Mouse (Mus musculus) c-Kit-positive CD71-positive TER-119-negative erythroid progenitor cells, embryonic 14.5 days (primary cell): ENCODE results near the gene Sri.
A peak's percentile ranks its signal among the peaks of the same experiment; 100 is the strongest.
"Not testable (repeated sequence)": the region's sequence is repeated elsewhere in the genome, so short reads cannot be mapped to it uniquely, and the experiment has no call there.

Experiments used
- DNase-seq: peaks from one replicate; pipeline ENCODE4 v3.0.0-alpha.2; 2013; ENCODE audit warnings: low read depth

Sri gene

GRCm38 (mm10) chr5:8045855-8046254 lies at the start of gene Sri:
Sri (plus strand) TSS chr5:8046078.
- no peak for DNase-seq

- no peak for DNase-seq
Observed at GRCm38 (mm10) chr5:7996401-7997044, 49.4 kb upstream of the Sri start.

- no peak for DNase-seq
Observed at GRCm38 (mm10) chr5:7997086-7997485, 48.8 kb upstream of the Sri start.

- no peak for DNase-seq
Observed at GRCm38 (mm10) chr5:8000466-8000865, 45.4 kb upstream of the Sri start.

- DNase-seq = no peak
Observed at GRCm38 (mm10) chr5:8002827-8003226, 43.1 kb upstream of the Sri start.

- no peak for DNase-seq
Observed at GRCm38 (mm10) chr5:8013276-8013675, 32.6 kb upstream of the Sri start.

GRCm38 (mm10) chr5:8034596-8034995 lies 11.3 kb upstream of the Sri start:
- not testable (repeated sequence) for DNase-seq

- DNase-seq = no peak
Observed at GRCm38 (mm10) chr5:8053827-8054226, 7.9 kb downstream of the Sri start.

GRCm38 (mm10) chr5:8055721-8056129 lies 9.8 kb downstream of the Sri start:
- DNase-seq = no peak

- peak; percentile 52 for DNase-seq
Observed at GRCm38 (mm10) chr5:8056141-8057017, 10.5 kb downstream of the Sri start.

- DNase-seq = no peak
Observed at GRCm38 (mm10) chr5:8057018-8057323, 11.1 kb downstream of the Sri start.

GRCm38 (mm10) chr5:8058056-8058455 lies 12.2 kb downstream of the Sri start:
- no peak for DNase-seq

- DNase-seq = no peak
Observed at GRCm38 (mm10) chr5:8062469-8062868, 16.6 kb downstream of the Sri start.

- peak; percentile 46 for DNase-seq
Observed at GRCm38 (mm10) chr5:8063207-8063606, 17.3 kb downstream of the Sri start.

GRCm38 (mm10) chr5:8073406-8073805 lies 27.5 kb downstream of the Sri start:
- no peak for DNase-seq

- DNase-seq = no peak
Observed at GRCm38 (mm10) chr5:8073901-8074561, 28.2 kb downstream of the Sri start.

GRCm38 (mm10) chr5:8077481-8077880 lies 31.6 kb downstream of the Sri start:
- no peak for DNase-seq

- DNase-seq = no peak
Observed at GRCm38 (mm10) chr5:8082800-8083509, 37.1 kb downstream of the Sri start.

GRCm38 (mm10) chr5:8085661-8086060 lies 39.8 kb downstream of the Sri start:
- no peak for DNase-seq

GRCm38 (mm10) chr5:8088147-8088546 lies 42.3 kb downstream of the Sri start:
- DNase-seq = no peak

- no peak for DNase-seq
Observed at GRCm38 (mm10) chr5:8094921-8095320, 49.0 kb downstream of the Sri start.

GRCm38 (mm10) chr5:8095689-8096088 lies 49.8 kb downstream of the Sri start:
- DNase-seq = no peak
